ENCODE assay signal across 8 mouse cellular contexts in the genomic region with DNA sequence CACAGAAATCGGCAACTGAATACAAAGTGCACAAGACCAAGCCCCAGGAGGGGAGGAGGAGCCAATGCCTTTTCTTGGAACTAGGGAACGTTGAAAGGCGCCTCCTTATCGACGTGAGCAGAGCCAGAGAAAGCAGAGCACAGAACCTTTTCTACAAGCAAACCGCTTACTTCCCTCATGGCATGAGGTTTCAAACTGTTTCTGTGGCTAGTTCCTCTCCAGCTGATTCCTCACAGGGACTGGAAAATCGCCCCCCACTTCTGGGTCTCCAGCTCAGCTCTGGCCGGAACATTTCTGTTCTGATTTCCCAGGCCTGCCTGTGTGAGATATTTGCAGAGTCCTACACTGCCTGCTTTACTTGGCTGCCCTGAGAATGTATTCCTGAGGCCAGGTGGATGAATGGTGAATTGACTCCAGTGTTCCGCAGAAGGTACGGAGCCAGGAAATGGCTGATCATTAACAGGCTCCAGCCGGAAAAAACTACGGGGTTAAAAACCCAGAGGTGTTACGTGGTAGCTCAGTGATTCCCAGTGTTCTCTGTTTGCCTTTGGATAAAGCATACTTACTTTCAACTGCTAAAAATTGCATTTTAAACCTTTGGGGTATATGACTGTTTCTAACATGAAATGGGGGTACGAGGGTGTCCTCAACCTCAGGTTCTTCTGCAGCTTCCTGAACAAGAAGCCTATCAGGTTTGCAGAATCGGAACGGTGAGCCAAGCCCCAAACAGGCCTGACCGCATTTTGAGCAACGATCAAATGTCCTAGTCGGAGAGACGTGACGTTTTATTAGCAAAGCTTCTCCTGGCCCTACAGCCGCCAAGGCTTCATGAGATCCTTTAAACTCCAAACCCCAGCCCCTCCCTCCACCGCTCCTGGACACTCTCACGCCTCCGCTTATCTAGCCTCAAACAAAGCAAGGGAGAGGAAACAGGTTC. TPM values are rescaled to one million over a fixed set of nuclear protein-coding genes. Genes with fewer than 3 reads are reported as not detected.
DNase-seq lines count a peak whose midpoint lies in the region; ATAC-seq lines count a peak whose summit lies in the region.

No protein-coding gene starts in this region.

- H3K9ac ChIP-seq in heart, embryonic 11.5 days (ENCODE audit: low read depth, low read length) = peak overlapping the region; percentile 61; the same call in 1 of the 2 replicates

- peaks cover 30% of the 10 kb centered on the region for H3K4me1 ChIP-seq in heart, embryonic 11.5 days (ENCODE audit: control insufficient read depth, insufficient read depth, low read length)

- peak overlapping the region; percentile 22; the same call in 1 of the 2 replicates for H3K4me3 ChIP-seq in heart, embryonic 11.5 days (ENCODE audit: low read depth, low read length)

- 24% methylated on average over 25 of the region's 25 CpGs for WGBS in heart, embryonic 11.5 days (ENCODE audit: insufficient replicate concordance)

- peak overlapping the region; percentile 82 for H3K27ac ChIP-seq in heart, embryonic 11.5 days (ENCODE audit: low read depth, low read length)

- no peaks in the 10 kb centered on the region for H3K27me3 ChIP-seq in heart, embryonic 11.5 days (ENCODE audit: control insufficient read depth, insufficient read depth, low read length)

- peaks cover 3% of the 10 kb centered on the region; the same call in 1 of the 2 replicates for H3K36me3 ChIP-seq in heart, embryonic 11.5 days (ENCODE audit: control insufficient read depth, insufficient read depth, low read length)

- DNase-seq in heart, adult 9 months (ENCODE audit: low spot score in 2 of 2) = no peak
- DNase-seq in c-Kit-positive CD71-positive TER-119-negative erythroid progenitor cells, embryonic 14.5 days (ENCODE audit: low read depth) = peak; percentile 88
- peak; percentile 94 for DNase-seq in kidney, adult 9 months
- DNase-seq in lung, postnatal 10 days = peak; percentile 43
- no peak for DNase-seq in gastrocnemius, postnatal 4 days (ENCODE audit: low spot score in 2 of 2)
- DNase-seq in frontal cortex, postnatal 10 days (ENCODE audit: low spot score in 2 of 2) = no peak
- no peak for DNase-seq in cerebellum, adult 11-12 months

- H3K4me2 ChIP-seq in heart, embryonic 11.5 days = peak overlapping the region; percentile 59

- H3K9me3 ChIP-seq in heart, embryonic 11.5 days (replicated peaks; ENCODE audit: control insufficient read depth, low read length) = no peaks in the 10 kb centered on the region

- peak; percentile 72 for ATAC-seq in heart, embryonic 11.5 days (replicated peaks; ENCODE audit: insufficient number of reproducible peaks, low FRiP score, low TSS enrichment)

RNA-seq across cellular contexts. Expression of gene Mtmr12, which starts 10.7 kb away (rescaled TPM):
- polyA plus RNA-seq in heart, embryonic 11.5 days (2014; fragmentation: Nextera tagmentation; extraction: Ambion mirVana) = 15.5 and 16.6 TPM in 2 replicates
- 10 to 100 TPM; 17.0 to 17.5 TPM for total RNA-seq in gastrocnemius, postnatal 4 days (2021)

Comparison
In these comparisons a context has a peak if more than half of its experiments do, and no peak if none do; other contexts are left out.
1. DNase-seq: peak in c-Kit-positive CD71-positive TER-119-negative erythroid progenitor cells, embryonic 14.5 days (single experiment), kidney, adult 9 months (single experiment) and lung, postnatal 10 days (single experiment); none in heart, adult 9 months (0 of 2), gastrocnemius, postnatal 4 days (0 of 2), frontal cortex, postnatal 10 days (0 of 2) and cerebellum, adult 11-12 months (single experiment).